Mouse (Mus musculus) C2C12 (cell line): Measurements from ENCODE around the gene Pop4.

Experiments
- CEBPB ChIP-seq: IDR thresholded peaks from one replicate; pipeline ENCODE4 v1.6.1; 2011; ENCODE audit warnings: low read depth, mild to moderate bottlenecking, control low read depth, moderate library complexity
- CTCF ChIP-seq: IDR thresholded peaks from one replicate; pipeline ENCODE4 v1.5.1; 2011; ENCODE audit not compliant: control insufficient read depth, insufficient read depth, insufficient read length
- MAX ChIP-seq: IDR thresholded peaks from one replicate; pipeline ENCODE4 v1.6.1; 2011; ENCODE audit warnings: mild to moderate bottlenecking, control low read depth
- MYOD1 ChIP-seq: IDR thresholded peaks from one replicate; pipeline ENCODE4 v1.6.1; 2011; ENCODE audit warnings: low read depth; ENCODE audit not compliant: control insufficient read depth, insufficient read length
- MYOG ChIP-seq: IDR thresholded peaks from one replicate; pipeline ENCODE4 v1.6.1; 2011; ENCODE audit not compliant: control insufficient read depth, insufficient read length; ENCODE audit errors: extremely low read depth
- USF1 ChIP-seq: IDR thresholded peaks from one replicate; pipeline ENCODE4 v1.6.1; 2011; ENCODE audit warnings: low read depth, mild to moderate bottlenecking, control low read depth, moderate library complexity

DNA sequence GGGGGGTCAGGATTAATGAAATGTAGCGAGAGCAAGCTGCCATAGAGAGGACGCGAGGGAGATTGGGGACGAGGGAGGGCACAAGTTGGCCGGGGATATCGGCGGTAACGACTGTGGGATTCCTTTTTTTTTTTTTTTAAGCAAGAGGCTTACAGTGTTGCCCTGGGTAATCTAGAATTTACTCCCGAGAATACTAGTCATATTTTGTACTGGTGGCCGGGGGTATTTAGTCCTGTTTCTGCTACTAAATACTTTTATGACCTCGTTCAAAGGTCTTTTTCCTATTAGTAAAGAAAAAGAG is 238 bp upstream of the Pop4 start:
- TF ChIP-seq CTCF = no peak
- no peak for TF ChIP-seq MAX
- TF ChIP-seq CEBPB = no peak
- no peak for TF ChIP-seq MYOG
- TF ChIP-seq MYOD1 = no peak
- no peak for TF ChIP-seq USF1
